Mouse (Mus musculus) left cerebral cortex, adult 2 months (tissue): ENCODE data around the gene Trub1. TPM values are rescaled to one million over a fixed set of nuclear protein-coding genes. Genes with fewer than 3 reads are reported as not detected.

Experiments used
- DNase-seq, 2 experiments: peaks; one replicate each; pipeline ENCODE4 v3.0.0; 2021 to 2022; ENCODE audit warnings: low spot score in 2 of 2, mixed read lengths in 1 of 2; ENCODE audit errors: extremely low spot score in 1 of 2
- H3K27ac ChIP-seq: fragments of 200-600 bp; 2 replicates; pipeline ENCODE4 v1.8.1; 2022
- H3K4me3 ChIP-seq: fragments of 200-600 bp; 2 replicates; pipeline ENCODE4 v1.8.1; 2022
- CTCF ChIP-seq: fragments of 200-600 bp; IDR thresholded peaks from 2 replicates; pipeline ENCODE4 v1.8.1; 2022; ENCODE audit warnings: antibody characterized with exemption, mild to moderate bottlenecking, moderate library complexity
- intact Hi-C: fragments of 180-260 bp; cut with DNase I; formaldehyde crosslinking; loops from one replicate; pipeline ENCODE4 v1.15.1; 2025
- total RNA-seq, 2 experiments: library from RNA; stranded (reverse); gene quantifications; 2 replicates each; pipeline ENCODE4 v1.2.3; 2021

Trub1 gene
- total RNA-seq, 2 experiments from 2014 or later = 14.3 to 18.9 TPM

DNA sequence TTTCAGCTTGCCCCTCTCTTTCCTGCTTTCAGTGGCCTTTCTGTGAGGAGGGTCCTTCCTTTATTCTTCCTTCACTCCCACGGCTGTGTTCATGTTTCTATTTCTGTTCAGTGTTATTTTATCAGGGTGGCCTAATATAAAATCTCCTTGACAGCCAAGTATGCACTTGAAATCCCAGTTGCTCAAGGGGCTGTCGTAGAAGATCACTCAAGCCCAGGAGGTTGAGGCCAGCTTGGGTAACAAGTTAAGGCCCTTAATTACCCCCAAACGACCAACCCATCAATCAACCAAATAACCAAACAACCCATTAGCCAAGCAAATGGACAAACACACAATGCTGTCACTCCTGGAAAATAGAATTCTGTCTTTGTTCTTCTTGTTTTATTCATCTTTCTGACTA is 29.3 kb upstream of the Trub1 start:
- Histone ChIP-seq H3K27ac (no peak overlapping the region), H3K4me3 (no peak overlapping the region)
- intact Hi-C loops = no loop called here
- no peak for TF ChIP-seq CTCF
- DNase-seq = no peak

DNA sequence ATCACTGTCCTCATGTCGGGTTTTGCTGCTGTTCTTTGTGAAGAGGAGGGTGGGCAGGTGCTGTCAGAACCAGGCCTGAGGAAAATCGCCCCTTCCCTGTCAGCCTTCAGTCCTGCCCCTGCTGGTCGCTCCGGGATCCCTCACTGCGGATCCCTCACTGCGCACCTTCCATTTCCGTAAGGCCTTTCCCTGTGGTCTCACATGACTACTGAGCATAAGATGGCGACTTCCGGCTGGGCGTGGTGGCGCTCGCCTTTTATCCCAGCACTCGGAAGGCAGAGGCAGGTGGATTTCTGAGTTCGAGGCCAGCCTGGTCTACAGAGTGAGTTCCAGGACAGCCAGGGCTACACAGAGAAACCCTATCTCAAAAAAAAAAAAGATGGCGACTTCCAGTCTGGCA is 27.4 kb upstream of the Trub1 start:
- intact Hi-C loops = no loop called here
- no peak for DNase-seq
- no peak overlapping the region for H3K4me3 ChIP-seq
- no peak overlapping the region for H3K27ac ChIP-seq
- TF ChIP-seq CTCF = no peak

DNA sequence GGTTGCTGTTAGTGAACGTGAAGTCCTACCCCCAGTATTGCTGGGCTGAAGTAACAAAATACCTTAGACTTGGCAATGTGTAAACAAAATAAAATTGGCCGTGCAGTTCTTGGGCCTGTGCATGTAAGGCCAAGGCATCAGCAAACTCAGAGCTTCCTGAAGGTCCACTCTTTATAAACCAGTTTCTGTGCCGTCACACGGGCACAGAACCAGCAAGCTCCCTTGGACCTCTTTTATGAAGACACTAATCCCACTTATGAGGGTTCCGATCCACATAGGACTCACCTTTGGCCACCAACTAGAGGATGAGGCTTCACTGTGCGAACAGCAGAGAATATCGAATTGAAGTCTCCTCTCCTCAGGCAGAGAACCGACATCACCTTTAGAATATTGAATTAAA is 25.9 kb upstream of the Trub1 start:
- Histone ChIP-seq H3K4me3 (no peak overlapping the region), H3K27ac (no peak overlapping the region)
- intact Hi-C loops = no loop called here
- DNase-seq = no peak
- TF ChIP-seq CTCF = no peak

DNA sequence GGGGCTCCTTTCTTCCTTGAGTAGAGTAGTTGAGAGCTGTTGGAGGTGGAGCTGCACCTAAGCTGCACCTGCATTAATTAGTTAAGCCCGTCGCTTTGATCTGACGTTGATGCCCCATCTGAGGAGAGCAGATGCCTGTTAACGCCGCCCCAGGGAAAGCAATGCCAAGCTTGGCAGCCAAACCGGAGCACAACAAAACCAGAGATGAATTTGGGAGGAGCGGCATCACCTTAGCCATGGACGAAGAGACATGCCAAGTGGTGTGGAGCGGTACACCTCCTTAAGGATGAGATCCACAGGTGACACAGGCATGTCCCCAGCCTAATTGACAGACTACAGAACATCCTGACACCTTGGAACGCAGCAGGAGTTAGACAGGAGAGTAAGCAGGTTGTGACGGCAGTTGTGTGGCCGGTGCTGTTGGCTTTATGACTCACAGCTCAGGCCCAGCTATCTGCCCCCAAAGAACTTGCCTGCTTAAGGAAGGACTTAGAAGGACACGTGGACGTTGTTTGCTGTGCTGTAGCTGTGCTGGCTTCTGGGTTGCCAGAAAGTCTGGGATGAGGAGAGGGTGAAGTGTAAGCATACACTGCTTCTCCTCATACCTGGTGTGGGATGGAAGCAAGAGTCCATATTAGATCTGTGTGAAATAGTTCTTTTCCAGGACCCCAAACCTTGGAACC is 24.8 kb upstream of the Trub1 start:
- intact Hi-C loops = no loop called here
- TF ChIP-seq CTCF = no peak
- no peak for DNase-seq

DNA sequence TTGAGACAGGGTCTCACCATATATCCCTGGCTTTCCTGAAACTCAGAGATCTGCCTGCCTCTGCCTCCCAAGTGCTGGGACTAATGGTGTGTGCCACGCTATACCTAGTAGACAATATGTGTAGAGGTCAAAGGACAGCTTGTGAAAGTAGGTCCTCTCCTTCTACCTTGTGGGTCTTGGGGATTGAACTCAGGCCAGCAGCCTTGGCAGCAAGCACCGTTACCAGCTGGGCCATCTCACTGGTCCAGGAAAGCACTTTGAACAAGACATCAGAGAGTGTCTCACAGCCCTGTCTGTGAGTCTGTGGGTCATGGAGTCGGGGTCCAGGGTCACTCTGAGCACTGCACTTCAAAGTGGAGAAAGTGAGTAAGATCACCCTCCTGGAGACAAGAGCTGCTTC is 24.1 kb upstream of the Trub1 start:
- H3K27ac ChIP-seq = no peak overlapping the region
- intact Hi-C loops = no loop called here
- no peak overlapping the region for H3K4me3 ChIP-seq
- no peak for DNase-seq
- no peak for TF ChIP-seq CTCF

More for the DNA sequence above, 24.8 kb upstream of the Trub1 start:
- Histone ChIP-seq H3K27ac (no peak overlapping the region), H3K4me3 (no peak overlapping the region)

DNA sequence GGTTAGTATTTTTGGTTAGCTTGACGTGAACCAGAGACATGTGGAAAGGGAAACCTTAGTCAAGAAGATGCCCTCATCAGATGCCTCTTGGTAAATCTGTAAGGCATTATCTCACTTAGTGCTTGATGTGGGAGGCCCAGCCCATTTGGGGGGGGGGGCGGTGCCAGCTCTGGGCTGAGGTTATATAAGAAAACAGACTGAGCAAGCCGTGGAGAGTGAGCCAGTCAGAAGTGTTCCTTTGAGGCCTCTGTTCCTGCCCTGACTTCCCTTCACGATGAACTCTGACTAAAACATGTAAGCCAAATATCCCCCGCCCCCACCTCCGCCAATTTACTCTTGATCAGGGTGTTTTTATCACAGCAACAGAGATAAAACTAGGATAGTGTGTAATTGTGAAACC is 22.8 kb upstream of the Trub1 start:
- intact Hi-C loops = no loop called here
- no peak for TF ChIP-seq CTCF
- no peak for DNase-seq
- H3K27ac ChIP-seq = no peak overlapping the region
- no peak overlapping the region for H3K4me3 ChIP-seq

DNA sequence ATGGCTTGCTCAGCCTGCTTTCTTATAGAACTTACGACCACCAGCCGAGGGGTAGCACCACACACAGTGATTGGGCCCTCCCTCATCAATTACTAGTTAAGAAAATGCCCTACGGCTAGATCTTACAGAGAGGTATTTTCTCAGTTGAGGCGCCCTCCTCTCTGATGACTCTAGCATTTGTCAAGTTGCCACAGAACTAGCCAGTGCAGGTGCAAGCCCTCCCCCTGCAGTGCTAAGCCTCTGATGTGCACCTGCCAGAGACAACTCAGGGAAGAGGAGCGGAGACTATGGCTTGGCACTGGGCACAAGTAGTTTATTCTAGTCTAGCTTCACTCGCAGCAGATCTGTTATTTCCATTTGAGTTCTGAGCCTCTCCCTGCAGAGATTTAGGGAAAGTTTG is 21.2 kb upstream of the Trub1 start:
- H3K27ac ChIP-seq = no peak overlapping the region
- TF ChIP-seq CTCF = no peak
- intact Hi-C loops = no loop called here
- no peak overlapping the region for H3K4me3 ChIP-seq
- no peak for DNase-seq

DNA sequence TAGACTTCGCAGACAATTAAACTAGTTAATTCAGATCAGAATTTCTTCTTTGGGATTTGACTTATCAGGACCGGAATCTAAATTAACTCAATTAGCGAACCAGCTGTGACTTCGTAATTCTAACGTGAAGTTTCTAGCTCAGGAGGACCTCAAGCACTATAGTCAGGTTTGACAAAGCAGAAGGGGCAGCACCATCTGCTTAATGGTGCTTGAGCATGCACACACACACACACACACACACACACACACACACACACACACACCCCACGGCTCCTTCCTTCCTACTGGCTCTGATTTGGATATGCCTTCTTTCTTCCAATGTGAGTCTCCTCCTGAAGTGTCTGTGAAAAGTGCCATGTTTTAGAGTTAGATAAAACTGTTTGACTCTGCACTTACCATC is 18.7 kb upstream of the Trub1 start:
- no peak for TF ChIP-seq CTCF
- Histone ChIP-seq H3K27ac (no peak overlapping the region), H3K4me3 (no peak overlapping the region)
- intact Hi-C loops = no loop called here
- DNase-seq = no peak

DNA sequence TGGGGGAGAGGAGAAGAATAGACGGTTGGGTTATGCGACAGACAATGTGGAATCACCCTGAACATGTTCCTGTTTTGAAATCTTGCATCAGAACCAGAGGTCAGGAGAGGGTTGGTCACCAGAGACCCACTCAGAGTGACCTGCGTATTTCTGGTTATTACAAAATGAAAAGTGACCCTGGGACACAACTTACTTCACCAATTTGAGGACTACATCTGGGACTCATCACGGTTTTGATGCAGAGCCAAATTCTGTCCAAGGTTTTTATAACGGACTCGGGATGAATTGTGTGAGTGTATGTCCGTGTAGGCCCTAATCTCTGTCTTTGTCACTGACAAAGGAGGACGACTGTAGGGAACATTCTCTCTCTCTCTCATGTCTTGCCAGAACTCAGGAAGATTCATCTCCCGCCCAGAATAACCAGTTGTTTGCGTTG is 16.1 kb upstream of the Trub1 start:
- DNase-seq = no peak

DNA sequence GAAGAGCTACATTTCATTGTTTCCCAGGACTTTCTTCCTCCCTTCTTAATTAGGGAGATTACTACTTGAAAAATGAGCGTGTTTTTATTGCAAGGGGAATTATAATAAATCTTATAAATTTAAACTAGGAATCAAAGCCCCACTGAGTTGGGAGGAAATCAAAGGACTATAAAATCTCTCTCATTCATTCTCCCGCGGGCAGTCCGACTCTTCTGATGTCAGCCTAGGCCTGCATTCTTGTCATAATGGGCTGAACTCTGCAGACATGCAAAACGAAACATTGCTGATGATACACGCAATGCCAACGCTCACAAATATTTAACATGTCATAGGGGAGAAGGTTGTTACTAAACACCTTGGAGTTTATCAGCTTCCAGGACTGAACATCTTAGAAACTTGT is 15.7 kb upstream of the Trub1 start:
- intact Hi-C loops = no loop called here
- TF ChIP-seq CTCF = no peak
- Histone ChIP-seq H3K4me3 (no peak overlapping the region), H3K27ac (no peak overlapping the region)
- DNase-seq = no peak

More for the DNA sequence above, 16.1 kb upstream of the Trub1 start:
- no peak for TF ChIP-seq CTCF
- Histone ChIP-seq H3K4me3 (no peak overlapping the region), H3K27ac (no peak overlapping the region)
- intact Hi-C loops = no loop called here

DNA sequence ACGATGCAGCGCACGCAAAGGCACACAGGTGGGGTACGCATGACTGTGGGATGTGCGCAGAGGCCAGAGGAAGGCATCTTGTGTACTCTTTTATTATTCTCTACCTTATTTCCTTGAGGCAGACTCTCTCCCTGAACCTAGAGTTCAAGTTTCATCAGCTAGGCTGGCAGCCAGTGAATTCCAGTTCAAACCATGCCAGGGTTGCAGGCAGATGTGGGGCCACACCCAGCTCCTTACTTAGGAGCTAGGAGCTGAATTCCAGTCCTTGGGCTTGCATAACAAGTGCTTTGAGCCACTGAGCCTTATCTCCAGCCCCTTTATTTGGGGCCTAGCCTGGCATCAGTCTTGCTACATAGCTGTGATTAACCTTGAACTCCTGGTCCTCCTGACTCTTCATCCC is 13.4 kb upstream of the Trub1 start:
- no peak overlapping the region for H3K4me3 ChIP-seq
- intact Hi-C loops = no loop called here
- DNase-seq = no peak
- no peak for TF ChIP-seq CTCF
- H3K27ac ChIP-seq = no peak overlapping the region

DNA sequence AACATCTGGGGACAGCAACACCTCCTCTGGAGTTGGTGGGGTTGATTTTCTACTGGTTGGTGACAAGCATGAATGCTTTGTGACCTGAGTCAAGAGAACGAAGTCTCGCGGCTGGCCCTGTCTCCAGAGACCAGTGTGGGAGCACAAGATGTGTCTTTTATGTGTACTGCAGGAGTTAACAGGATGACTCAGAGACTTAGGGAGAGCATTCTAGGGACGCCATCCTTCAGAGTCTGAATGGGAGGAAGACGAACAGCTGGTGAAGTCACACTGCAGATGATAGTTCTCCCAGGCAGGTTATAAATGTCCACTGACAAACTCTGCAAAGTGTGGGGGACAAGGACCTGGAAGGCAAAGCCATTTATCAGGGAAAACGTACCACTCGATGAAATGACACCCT is 11.2 kb upstream of the Trub1 start:
- H3K4me3 ChIP-seq = no peak overlapping the region
- intact Hi-C loops = no loop called here
- no peak for DNase-seq
- H3K27ac ChIP-seq = no peak overlapping the region
- TF ChIP-seq CTCF = no peak

DNA sequence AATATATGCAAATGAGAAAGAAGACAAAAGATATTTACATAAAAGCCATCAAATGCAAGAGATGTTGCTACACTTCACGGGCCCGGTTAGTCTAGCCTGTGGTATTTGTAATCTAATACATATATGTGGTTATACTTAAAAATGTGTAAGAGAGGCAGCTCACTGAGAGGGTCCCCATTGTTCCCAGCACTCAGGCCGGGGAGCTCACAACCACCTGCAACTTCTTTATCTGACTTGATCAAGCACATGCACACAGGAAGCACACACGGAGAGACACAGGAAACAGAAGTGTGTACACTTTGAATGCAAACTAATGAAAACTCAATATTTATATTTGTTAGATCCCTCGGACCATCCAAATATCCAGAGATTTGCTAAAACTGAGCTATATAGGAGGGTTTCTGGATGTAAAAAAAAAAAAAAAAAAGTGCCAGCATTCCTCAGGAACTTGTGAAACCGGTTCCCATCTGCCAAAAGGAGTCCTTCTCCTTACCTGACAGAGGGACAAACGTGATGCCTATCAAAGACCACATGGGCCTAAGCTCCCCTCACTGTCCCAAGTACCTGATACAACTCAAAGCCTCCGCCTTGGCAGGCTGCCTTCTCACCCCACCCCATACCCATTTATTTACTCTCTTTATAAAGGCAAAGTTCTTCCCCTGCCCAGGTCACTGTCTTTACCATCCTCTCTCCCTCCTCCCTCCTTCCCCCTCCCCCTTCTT is 9.6 kb upstream of the Trub1 start:
- H3K4me3 ChIP-seq = no peak overlapping the region
- intact Hi-C loops = no loop called here
- no peak for DNase-seq
- H3K27ac ChIP-seq = no peak overlapping the region
- TF ChIP-seq CTCF = no peak
